Mouse (Mus musculus) MEL (cell line): Measurements from ENCODE around the gene Slc2a2. TPM values are rescaled to one million over a fixed set of nuclear protein-coding genes. Genes with fewer than 3 reads are reported as not detected.
A peak's percentile ranks its signal among the peaks of the same experiment; 100 is the strongest.

Experiments used
- DNase-seq: peaks from one replicate; pipeline ENCODE4 v3.0.0; 2011; ENCODE audit warnings: low read depth, low spot score
- H3K27ac ChIP-seq: 2 replicates; pipeline ENCODE4 v1.5.1; 2012; ENCODE audit warnings: low read depth, mild to moderate bottlenecking, control low read depth, low read length, moderate library complexity; ENCODE audit not compliant: control insufficient read depth
- H3K27me3 ChIP-seq, 2 experiments: fragments of 150-350 bp in 1 of 2; sonication (generic) in 1 of 2; 2 replicates each; pipeline ENCODE4 v1.6.1; 2012; ENCODE audit warnings: low read length in 2 of 2, mild to moderate bottlenecking in 2 of 2, improper control_type of control experiment in 1 of 2, moderate library complexity in 1 of 2; ENCODE audit not compliant: insufficient read depth in 2 of 2, control insufficient read depth in 1 of 2
- H3K36me3 ChIP-seq, 2 experiments: 2 replicates each; pipeline ENCODE4 v1.6.1; 2012 to 2014; ENCODE audit warnings: low read length in 2 of 2, improper control_type of control experiment in 1 of 2, inconsistent platforms in 1 of 2, mild to moderate bottlenecking in 1 of 2; ENCODE audit not compliant: insufficient read depth in 2 of 2, control insufficient read depth in 1 of 2
- H3K4me1 ChIP-seq, 2 experiments: fragments of 150-350 bp in 1 of 2; sonication (generic) in 1 of 2; 2 replicates each; pipeline ENCODE4 v1.6.1; 2012; ENCODE audit warnings: low read length in 2 of 2, improper control_type of control experiment in 1 of 2, mild to moderate bottlenecking in 1 of 2; ENCODE audit not compliant: insufficient read depth in 2 of 2, control insufficient read depth in 1 of 2
- H3K4me3 ChIP-seq, 2 experiments: fragments of 150-350 bp in 1 of 2; sonication (generic) in 1 of 2; 2 replicates each; pipeline ENCODE4 v1.5.1; 2012; ENCODE audit warnings: low read depth in 2 of 2, low read length in 2 of 2, mild to moderate bottlenecking in 2 of 2, moderate library complexity in 2 of 2, control low read depth in 1 of 2, improper control_type of control experiment in 1 of 2; ENCODE audit not compliant: control insufficient read depth in 1 of 2, insufficient read depth in 1 of 2
- H3K79me2 ChIP-seq: 2 replicates; pipeline ENCODE4 v1.6.1; 2012; ENCODE audit warnings: mild to moderate bottlenecking, low read length, moderate library complexity; ENCODE audit not compliant: control insufficient read depth, poor library complexity, insufficient read depth
- H3K9ac ChIP-seq: 2 replicates; pipeline ENCODE4 v1.6.1; 2012; ENCODE audit warnings: low read depth, mild to moderate bottlenecking, control low read depth, low read length, moderate library complexity; ENCODE audit not compliant: control insufficient read depth, poor library complexity, severe bottlenecking
- H3K9me3 ChIP-seq: fragments of 150-350 bp; sonication (generic); replicated peaks from 2 replicates; pipeline ENCODE4 v1.6.1; 2012; ENCODE audit warnings: mild to moderate bottlenecking, low read length, improper control_type of control experiment, moderate library complexity; ENCODE audit not compliant: insufficient read depth
- BHLHE40 ChIP-seq: IDR thresholded peaks from 2 replicates; pipeline ENCODE4 v1.6.1; 2012; ENCODE audit warnings: low read depth, mild to moderate bottlenecking, inconsistent platforms, low read length, improper control_type of control experiment, borderline replicate concordance
- CHD1 ChIP-seq: IDR thresholded peaks from 2 replicates; pipeline ENCODE4 v1.6.1; 2012; ENCODE audit warnings: low read depth, mild to moderate bottlenecking, inconsistent platforms, low read length, improper control_type of control experiment
- CHD2 ChIP-seq: IDR thresholded peaks from 2 replicates; pipeline ENCODE4 v1.6.1; 2011; ENCODE audit warnings: low read length, improper control_type of control experiment
- CTCF ChIP-seq, 3 experiments: IDR thresholded peaks in 2 of 3; conservative IDR thresholded peaks in 1 of 3; 2 replicates each; pipeline ENCODE4 v1.5.1; 2011 to 2012; ENCODE audit warnings: low read length in 3 of 3, low read depth in 2 of 3, mild to moderate bottlenecking in 2 of 3, improper control_type of control experiment in 1 of 3, inconsistent platforms in 1 of 3, mixed read lengths in 1 of 3, moderate library complexity in 1 of 3; ENCODE audit not compliant: control insufficient read depth in 1 of 3, insufficient read depth in 1 of 3, poor library complexity in 1 of 3, severe bottlenecking in 1 of 3
- E2F4 ChIP-seq: IDR thresholded peaks from 2 replicates; pipeline ENCODE4 v1.6.1; 2011; ENCODE audit warnings: low read depth, low read length, improper control_type of control experiment, borderline replicate concordance
- ELF1 ChIP-seq: IDR thresholded peaks from 2 replicates; pipeline ENCODE4 v1.6.1; 2014; ENCODE audit warnings: low read depth, mild to moderate bottlenecking, inconsistent platforms, low read length, improper control_type of control experiment, moderate library complexity
- EP300 ChIP-seq, 2 experiments: IDR thresholded peaks; 2 replicates each; pipeline ENCODE4 v1.6.1; 2011; ENCODE audit warnings: improper control_type of control experiment in 2 of 2, low read length in 2 of 2, low read depth in 1 of 2, mild to moderate bottlenecking in 1 of 2
- ETS1 ChIP-seq: IDR thresholded peaks from 2 replicates; pipeline ENCODE4 v1.6.1; 2012; ENCODE audit warnings: low read depth, mild to moderate bottlenecking, inconsistent platforms, low read length, improper control_type of control experiment, moderate library complexity
- JUND ChIP-seq: IDR thresholded peaks from 2 replicates; pipeline ENCODE4 v1.6.1; 2011; ENCODE audit warnings: low read depth, mild to moderate bottlenecking, improper control_type of control experiment, low read length
- KAT2A ChIP-seq: conservative IDR thresholded peaks from 2 replicates; pipeline ENCODE4 v1.6.1; 2012; ENCODE audit warnings: low read depth, low read length, improper control_type of control experiment, inconsistent platforms
- MAFK ChIP-seq: IDR thresholded peaks from 2 replicates; pipeline ENCODE4 v1.6.1; 2011; ENCODE audit warnings: low read depth, mild to moderate bottlenecking, low read length, improper control_type of control experiment, borderline replicate concordance
- MAX ChIP-seq: IDR thresholded peaks from 2 replicates; pipeline ENCODE4 v1.6.1; 2011; ENCODE audit warnings: low read length, improper control_type of control experiment
- MAZ ChIP-seq: IDR thresholded peaks from 2 replicates; pipeline ENCODE4 v1.6.1; 2012; ENCODE audit warnings: low read depth, mild to moderate bottlenecking, inconsistent platforms, low read length, improper control_type of control experiment
- MEF2A ChIP-seq: IDR thresholded peaks from 2 replicates; pipeline ENCODE4 v1.6.1; 2014; ENCODE audit warnings: low read depth, mild to moderate bottlenecking, inconsistent platforms, low read length, improper control_type of control experiment; ENCODE audit not compliant: poor library complexity, insufficient replicate concordance, severe bottlenecking; ENCODE audit errors: extremely low read depth
- MXI1 ChIP-seq: IDR thresholded peaks from 2 replicates; pipeline ENCODE4 v1.6.1; 2011; ENCODE audit warnings: mild to moderate bottlenecking, low read depth, low read length, improper control_type of control experiment
- MYB ChIP-seq: IDR thresholded peaks from 2 replicates; pipeline ENCODE4 v1.6.1; 2011; ENCODE audit warnings: mild to moderate bottlenecking, low read depth, low read length, improper control_type of control experiment
- NELFE ChIP-seq: IDR thresholded peaks from 2 replicates; pipeline ENCODE4 v1.6.1; 2011; ENCODE audit warnings: low read depth, low read length, improper control_type of control experiment
- NRF1 ChIP-seq: IDR thresholded peaks from 2 replicates; pipeline ENCODE4 v1.6.1; 2014; ENCODE audit warnings: low read depth, mild to moderate bottlenecking, inconsistent platforms, low read length, improper control_type of control experiment, moderate library complexity; ENCODE audit not compliant: poor library complexity, insufficient read depth, severe bottlenecking
- POLR2A ChIP-seq, 2 experiments: IDR thresholded peaks; 2 replicates each; pipeline ENCODE4 v1.6.1; 2011 to 2012; ENCODE audit warnings: low read length in 2 of 2, mild to moderate bottlenecking in 2 of 2, control low read depth in 1 of 2, improper control_type of control experiment in 1 of 2, low read depth in 1 of 2, moderate library complexity in 1 of 2; ENCODE audit not compliant: control insufficient read depth in 1 of 2, insufficient read depth in 1 of 2, poor library complexity in 1 of 2
- POLR2AphosphoS2 ChIP-seq: IDR thresholded peaks from 2 replicates; pipeline ENCODE4 v1.6.1; 2011; ENCODE audit warnings: low read length, improper control_type of control experiment
- POLR2AphosphoS5 ChIP-seq: IDR thresholded peaks from 2 replicates; pipeline ENCODE4 v1.6.1; 2012; ENCODE audit warnings: low read depth, borderline replicate concordance, mild to moderate bottlenecking, inconsistent platforms, low read length, moderate library complexity, mixed read lengths
- RAD21 ChIP-seq: IDR thresholded peaks from 2 replicates; pipeline ENCODE4 v1.6.1; 2011; ENCODE audit warnings: mild to moderate bottlenecking, low read depth, low read length, improper control_type of control experiment
- SIN3A ChIP-seq: IDR thresholded peaks from 2 replicates; pipeline ENCODE4 v1.6.1; 2012; ENCODE audit warnings: low read length, improper control_type of control experiment, inconsistent platforms
- SMC3 ChIP-seq: IDR thresholded peaks from 2 replicates; pipeline ENCODE4 v1.6.1; 2011; ENCODE audit warnings: low read depth, low read length, improper control_type of control experiment
- TAL1 ChIP-seq: IDR thresholded peaks from 2 replicates; pipeline ENCODE4 v1.6.1; 2012; ENCODE audit warnings: mild to moderate bottlenecking, inconsistent platforms, low read length, moderate library complexity, mixed read lengths
- TBP ChIP-seq: IDR thresholded peaks from 2 replicates; pipeline ENCODE4 v1.8.0; 2011; ENCODE audit warnings: low read depth, low read length, improper control_type of control experiment
- USF1 ChIP-seq: IDR thresholded peaks from 2 replicates; pipeline ENCODE4 v1.6.1; 2014; ENCODE audit warnings: low read depth, mild to moderate bottlenecking, inconsistent platforms, low read length, improper control_type of control experiment, moderate library complexity
- USF2 ChIP-seq, 2 experiments: IDR thresholded peaks; 2 replicates each; pipeline ENCODE4 v1.6.1; 2011 to 2012; ENCODE audit warnings: improper control_type of control experiment in 2 of 2, low read length in 2 of 2, borderline replicate concordance in 1 of 2, inconsistent platforms in 1 of 2, low read depth in 1 of 2, mild to moderate bottlenecking in 1 of 2; ENCODE audit not compliant: insufficient read depth in 1 of 2
- ZKSCAN1 ChIP-seq: IDR thresholded peaks from 2 replicates; pipeline ENCODE4 v1.6.1; 2012; ENCODE audit warnings: low read depth, mild to moderate bottlenecking, inconsistent platforms, low read length, improper control_type of control experiment, moderate library complexity
- ZMIZ1 ChIP-seq: IDR thresholded peaks from 2 replicates; pipeline ENCODE4 v1.6.1; 2012; ENCODE audit warnings: low read depth, mild to moderate bottlenecking, inconsistent platforms, low read length, improper control_type of control experiment, moderate library complexity
- polyA plus RNA-seq, 2 experiments: library from polyadenylated mRNA; stranded (reverse) in 1 of 2; unstranded in 1 of 2; fragments of >175 nt in 1 of 2; fragments of >200 nt in 1 of 2; gene quantifications; 2 replicates each; pipeline versions ENCODE4 v1.2.1 to v1.2.4; 2012; ENCODE audit warnings: low replicate concordance in 2 of 2, low read depth in 1 of 2; ENCODE audit not compliant: insufficient read length in 2 of 2, insufficient read depth in 1 of 2, missing spikeins in 1 of 2
- total RNA-seq: library from RNA; depleted of rRNA; stranded (reverse); fragments of 300-350 nt; gene quantifications from 2 replicates; pipeline ENCODE4 v1.2.3, GENCODE M21; 2012

The Slc2a2 gene
- total and polyA plus RNA-seq, 3 experiments, result 0.77 to 1.1 TPM; not detected in 1

- DNase-seq, result no peak
- Histone ChIP-seq H3K27me3 (no peaks in the 10 kb centered on the region), H3K79me2 (no peaks in the 10 kb centered on the region), H3K4me3 (no peak overlapping the region), H3K36me3 (no peaks in the 10 kb centered on the region), H3K9ac (no peak overlapping the region), H3K27ac (no peak overlapping the region), H3K9me3 (no peaks in the 10 kb centered on the region), H3K4me1 (no peaks in the 10 kb centered on the region)
- TF ChIP-seq MYB (no peak), MAFK (no peak), KAT2A (no peak), TBP (no peak), RAD21 (no peak), POLR2A (IDR thresholded peaks at IDR 0.05; ENCODE audit: control insufficient read depth in 1 of 2, insufficient read depth in 1 of 2, low read depth in 1 of 2, low read length in 2 of 2, poor library complexity in 1 of 2) (no peak)
Observed at GRCm38 (mm10) chr3:28699601-28700000, 1.9 kb downstream of the Slc2a2 start.

GRCm38 (mm10) chr3:28705522-28706137 is 7.9 kb downstream of the Slc2a2 start:
- Histone ChIP-seq H3K79me2 (no peaks in the 10 kb centered on the region), H3K9me3 (no peaks in the 10 kb centered on the region), H3K27me3 (no peaks in the 10 kb centered on the region), H3K36me3 (peaks cover 0 to 2% of the 10 kb centered on the region in 2 experiments; a peak in 1 of 4 replicates), H3K4me3 (peak overlapping the region; percentile 70 to 76), H3K9ac (peak overlapping the region; percentile 65), H3K4me1 (no peaks in the 10 kb centered on the region; a peak in 1 of 4 replicates), H3K27ac (peak overlapping the region; percentile 15; the same call in 1 of the 2 replicates)
- DNase-seq, result peak; percentile 78
- TF ChIP-seq MXI1, result peak; percentile 57; the same call in 1 of the 2 replicates
- no peak for TF ChIP-seq USF1
- TF ChIP-seq EP300 (IDR thresholded peaks at IDR 0.05; ENCODE audit: low read depth in 1 of 2, low read length in 2 of 2), result no peak; a peak in 1 of 4 replicates
- TF ChIP-seq ETS1, result 0 out of 2 replicates have a peak, but pooled peaks have one; percentile 5
- TF ChIP-seq CHD2, result no peak
- TF ChIP-seq MYB, result no peak
- TF ChIP-seq TBP, result peak; percentile 69; the same call in 1 of the 2 replicates
- no peak for TF ChIP-seq ZMIZ1
- TF ChIP-seq ELF1, result peak; percentile 37; the same call in 1 of the 2 replicates
- TF ChIP-seq ZKSCAN1, result no peak
- TF ChIP-seq JUND, result no peak
- no peak for TF ChIP-seq RAD21
- TF ChIP-seq E2F4, result no peak
- TF ChIP-seq MAFK, result no peak
- no peak for TF ChIP-seq POLR2AphosphoS5
- peak in 1 of 2 experiments; percentile 65; a peak in 2 of 4 replicates for TF ChIP-seq POLR2A (IDR thresholded peaks at IDR 0.05; ENCODE audit: control insufficient read depth in 1 of 2, insufficient read depth in 1 of 2, low read depth in 1 of 2, low read length in 2 of 2, poor library complexity in 1 of 2)
- peak; percentile 77; the same call in 1 of the 2 replicates for TF ChIP-seq MAX
- TF ChIP-seq TAL1, result no peak
- no peak for TF ChIP-seq SIN3A
- no peak for TF ChIP-seq NRF1
- no peak for TF ChIP-seq CTCF (IDR thresholded peaks at IDR 0.05 in 2 of 3, conservative IDR thresholded peaks at IDR 0.05 in 1 of 3; ENCODE audit: control insufficient read depth in 1 of 3, insufficient read depth in 1 of 3, low read depth in 2 of 3, low read length in 3 of 3, poor library complexity in 1 of 3, severe bottlenecking in 1 of 3)
- TF ChIP-seq POLR2AphosphoS2, result no peak
- no peak for TF ChIP-seq BHLHE40
- TF ChIP-seq CHD1, result no peak
- TF ChIP-seq NELFE, result peak; percentile 66
- no peak for TF ChIP-seq MAZ
- TF ChIP-seq MEF2A, result no peak
- no peak for TF ChIP-seq USF2 (IDR thresholded peaks at IDR 0.05; ENCODE audit: borderline replicate concordance in 1 of 2, insufficient read depth in 1 of 2, low read depth in 1 of 2, low read length in 2 of 2)
- no peak for TF ChIP-seq SMC3
